Mouse (Mus musculus): ENCODE data around the gene Nfkbil1.

Gene Nfkbil1

DNA sequence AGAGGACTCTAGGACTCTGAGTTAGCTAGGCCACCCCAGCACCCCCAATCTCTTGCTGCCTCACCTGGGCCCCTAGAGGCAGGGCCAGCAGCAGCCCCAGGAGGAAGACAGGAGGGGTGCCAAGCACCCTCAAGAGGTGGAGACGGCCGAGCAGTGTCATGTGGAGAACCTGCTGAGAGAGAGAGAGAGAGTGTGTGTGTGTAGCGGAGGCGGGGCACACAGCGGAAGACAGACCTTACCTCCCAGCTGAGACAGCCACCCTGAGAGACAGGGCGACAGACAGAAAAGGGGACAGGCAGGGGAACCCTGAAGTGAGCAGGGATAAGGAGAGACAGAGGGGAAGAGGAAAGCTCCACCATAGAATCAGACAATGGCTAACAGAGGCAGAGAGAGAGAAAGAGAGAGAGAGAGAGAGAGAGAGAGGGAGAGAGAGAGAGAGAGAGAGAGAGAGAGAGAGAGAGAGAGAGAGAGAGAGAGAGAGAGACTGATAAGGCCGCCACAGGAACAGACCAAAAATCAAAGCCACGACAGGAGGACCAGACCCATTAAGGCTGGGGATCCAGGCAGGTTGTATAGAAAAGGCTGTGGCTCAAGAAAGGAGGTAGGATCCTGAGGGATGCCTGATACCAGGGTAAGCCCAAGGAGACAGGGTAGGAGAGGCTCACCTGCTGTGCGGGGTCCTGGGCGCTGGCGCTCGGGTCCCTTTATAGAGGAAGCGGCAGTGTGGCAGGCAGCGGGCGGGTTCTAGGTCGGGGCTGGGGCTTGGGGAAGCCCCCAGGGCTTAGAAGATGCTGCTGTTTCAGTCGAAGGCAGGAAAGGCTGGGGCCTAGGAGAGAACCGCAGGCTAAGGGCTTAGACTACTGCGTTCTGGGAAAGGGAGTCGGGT lies 30.9 kb downstream of the Nfkbil1 start, which contains the start of gene Lta:
TSS of gene Lta (minus strand) at position 858 of the 886 bp plus-strand sequence.
- DNase-seq (ENCODE audit: low spot score in 2 of 2) = no peak

DNA sequence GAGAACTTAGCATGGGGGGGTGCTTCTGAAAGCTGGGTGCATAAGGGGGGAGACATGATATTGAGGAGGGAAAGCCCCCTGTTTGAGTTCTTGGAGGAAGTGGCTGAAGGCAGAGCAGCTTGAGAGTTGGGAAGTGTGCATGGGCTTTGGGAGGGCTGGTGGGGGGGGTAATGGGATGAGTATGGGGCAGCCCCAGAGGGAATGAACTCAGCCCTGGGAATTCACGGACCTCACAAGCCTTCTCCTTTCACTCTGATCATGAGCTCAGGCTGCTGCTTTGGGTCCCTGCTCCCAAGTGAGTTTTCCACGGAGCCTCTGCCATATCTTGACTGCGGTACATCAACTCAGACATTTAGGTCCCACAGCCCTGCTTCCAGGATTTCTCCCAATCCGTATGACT lies 33.1 kb downstream of the Nfkbil1 start:
- no peak for DNase-seq (ENCODE audit: low spot score in 2 of 2)

DNA sequence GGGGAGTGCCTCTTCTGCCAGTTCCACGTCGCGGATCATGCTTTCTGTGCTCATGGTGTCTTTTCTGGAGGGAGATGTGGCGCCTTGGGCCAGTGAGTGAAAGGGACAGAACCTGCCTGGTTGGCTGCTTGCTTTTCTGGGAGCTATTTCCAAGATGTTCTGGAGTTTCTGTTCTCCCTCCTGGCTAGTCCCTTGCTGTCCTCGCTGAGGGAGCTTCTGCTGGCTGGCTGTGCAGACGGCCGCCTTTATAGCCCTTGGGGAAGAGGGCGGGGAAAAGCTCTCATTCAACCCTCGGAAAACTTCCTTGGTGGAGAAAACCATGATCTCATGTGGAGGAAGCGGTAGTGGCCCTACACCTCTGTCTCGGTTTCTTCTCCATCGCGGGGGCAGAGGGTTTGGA lies 33.8 kb downstream of the Nfkbil1 start, which contains the start of gene Tnf:
TSS of gene Tnf (minus strand) at position 221 of the 400 bp plus-strand sequence.
- peak in 1 of 2 experiments; percentile 21 for DNase-seq (ENCODE audit: low spot score in 2 of 2)

DNA sequence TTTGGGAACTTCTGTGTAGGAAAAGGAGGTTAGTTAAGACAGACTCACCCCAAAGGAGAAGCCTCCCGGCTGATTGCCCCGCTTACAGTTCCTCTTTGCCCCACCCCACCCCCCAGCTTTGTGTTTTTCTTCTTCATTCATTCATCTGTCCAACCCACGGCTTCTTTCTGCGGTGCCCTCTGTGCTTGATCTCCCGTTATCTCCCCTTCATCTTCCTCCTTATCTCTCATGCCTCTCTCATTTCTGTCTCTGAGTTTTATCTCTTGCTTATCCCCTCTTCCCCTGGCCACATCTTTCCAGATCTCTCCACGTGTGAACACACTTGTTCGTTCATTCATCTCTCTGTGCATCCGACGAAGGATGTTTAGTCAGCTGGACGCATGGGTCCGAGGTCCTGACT lies 34.5 kb downstream of the Nfkbil1 start:
- no peak for DNase-seq (ENCODE audit: low spot score in 2 of 2)

GRCm38 (mm10) chr17:35200398-35200797 lies 35.2 kb downstream of the Nfkbil1 start:
- DNase-seq (ENCODE audit: low spot score in 2 of 2) = no peak

GRCm38 (mm10) chr17:35198946-35199345 lies 36.6 kb downstream of the Nfkbil1 start:
- no peak for DNase-seq (ENCODE audit: low spot score in 2 of 2)

GRCm38 (mm10) chr17:35198029-35198428 lies 37.6 kb downstream of the Nfkbil1 start:
- no peak for DNase-seq (ENCODE audit: low spot score in 2 of 2)

DNA sequence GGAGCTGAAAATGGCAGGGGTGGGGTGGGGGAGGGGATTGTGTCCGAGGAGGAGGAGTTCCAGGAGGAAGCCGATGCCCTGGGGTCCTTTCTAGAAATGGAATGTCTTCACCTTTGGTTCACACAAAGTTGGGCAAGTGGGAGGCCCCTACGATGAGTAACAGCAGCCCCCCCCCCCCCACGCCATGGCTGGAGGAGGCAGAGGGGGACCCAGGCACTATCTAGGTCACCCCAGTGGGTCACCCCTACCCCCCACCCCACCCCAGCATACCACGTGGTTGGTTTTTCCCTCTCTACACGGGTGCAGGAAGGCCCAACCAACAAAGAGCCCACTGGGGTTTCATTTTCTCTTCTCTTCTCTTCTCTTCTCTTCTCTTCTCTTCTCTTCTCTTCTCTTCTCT lies 38.5 kb downstream of the Nfkbil1 start:
- no peak for DNase-seq (ENCODE audit: low spot score in 2 of 2)

DNA sequence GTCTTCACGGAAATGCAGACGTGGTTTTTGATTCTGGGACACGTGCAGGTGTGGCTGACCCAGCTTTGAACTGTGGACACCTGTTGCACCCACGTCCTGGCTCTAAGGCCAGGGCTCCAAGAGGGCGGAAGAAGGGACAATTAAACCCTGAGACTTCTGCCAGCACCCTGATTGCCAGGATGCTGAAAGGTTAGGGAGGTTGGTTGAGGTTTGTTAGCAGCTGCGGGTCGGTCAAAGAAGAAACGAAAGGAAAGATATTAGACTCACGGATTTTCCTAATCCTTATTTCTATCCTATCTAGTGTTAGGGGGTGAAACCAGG lies 39.3 kb downstream of the Nfkbil1 start:
- no peak for DNase-seq (ENCODE audit: low spot score in 2 of 2)

DNA sequence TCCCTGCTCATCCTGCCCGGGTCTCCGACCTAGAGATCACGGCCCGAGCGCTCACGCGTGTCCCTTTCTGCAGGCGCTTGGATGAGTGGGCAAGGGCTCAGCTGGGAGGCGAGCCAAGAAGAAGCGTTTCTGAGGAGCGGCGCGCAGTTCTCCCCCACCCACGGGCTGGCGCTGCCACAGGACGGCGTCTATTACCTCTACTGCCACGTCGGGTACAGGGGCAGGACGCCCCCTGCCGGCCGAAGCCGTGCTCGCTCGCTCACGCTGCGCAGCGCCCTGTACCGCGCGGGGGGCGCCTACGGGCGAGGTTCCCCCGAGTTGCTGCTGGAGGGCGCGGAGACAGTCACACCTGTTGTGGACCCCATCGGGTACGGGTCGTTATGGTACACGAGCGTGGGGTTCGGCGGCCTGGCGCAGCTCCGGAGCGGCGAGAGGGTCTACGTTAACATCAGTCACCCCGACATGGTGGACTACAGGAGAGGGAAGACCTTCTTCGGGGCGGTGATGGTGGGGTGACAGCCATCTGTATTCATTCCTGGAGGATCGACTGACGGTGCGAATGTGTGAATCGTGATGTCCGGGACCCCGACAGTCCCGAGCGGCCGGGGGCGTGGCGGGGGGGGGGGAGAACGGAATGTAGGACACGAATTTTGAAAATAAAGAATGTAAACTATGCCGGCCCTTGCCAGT lies 39.8 kb downstream of the Nfkbil1 start:
- peak in 1 of 2 experiments; percentile 82 for DNase-seq (ENCODE audit: low spot score in 2 of 2)

- DNase-seq (ENCODE audit: low spot score in 2 of 2) = no peak
Measured at GRCm38 (mm10) chr17:35194844-35195630, 40.6 kb downstream of the Nfkbil1 start.

DNA sequence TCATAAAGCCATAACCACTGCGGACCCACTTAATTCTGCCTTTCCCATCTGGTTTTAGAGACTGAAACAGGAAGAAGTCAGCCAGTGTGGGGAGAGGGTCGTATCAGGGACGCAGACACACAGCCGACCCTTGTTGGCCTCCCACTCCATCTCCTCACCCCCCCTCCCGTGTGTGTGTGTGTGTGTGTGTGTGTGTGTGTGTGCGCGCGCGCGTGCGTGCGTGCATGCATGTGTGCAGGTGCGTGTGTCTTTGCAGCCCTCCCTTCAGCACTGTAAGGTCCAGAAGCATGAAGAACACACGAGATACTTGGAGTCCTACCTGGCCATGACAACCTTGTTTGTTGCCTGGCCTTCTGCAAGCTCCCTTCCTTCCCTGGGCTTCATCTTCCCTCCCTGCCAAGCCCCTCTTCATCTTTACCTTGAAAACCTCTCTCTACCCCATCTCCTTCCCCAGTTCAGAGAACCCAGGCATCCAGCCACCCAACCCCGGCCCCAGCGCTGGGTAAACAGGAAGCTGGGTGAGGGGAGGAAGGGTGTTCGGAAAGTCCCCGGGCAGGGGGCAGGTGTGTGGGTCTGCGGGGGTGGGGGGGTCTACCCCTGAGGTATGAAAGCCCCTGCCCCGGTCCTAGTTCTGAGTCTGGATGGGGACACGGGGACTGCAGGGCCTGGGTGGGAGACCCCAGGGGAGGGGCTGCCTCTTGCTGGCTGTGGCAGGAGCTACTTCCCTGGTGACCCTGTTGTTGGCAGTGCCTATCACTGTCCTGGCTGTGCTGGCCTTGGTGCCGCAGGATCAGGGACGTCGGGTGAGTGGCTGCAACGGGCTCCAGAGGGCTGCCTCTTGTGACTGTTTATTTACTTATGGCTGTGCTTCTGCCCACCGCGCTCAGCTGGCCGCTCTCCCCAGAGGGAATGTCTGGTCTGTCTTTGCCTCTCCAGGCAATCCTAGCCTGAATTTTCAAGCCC lies 41.4 kb downstream of the Nfkbil1 start, which contains the start of gene Ltb:
TSS of gene Ltb (plus strand) at position 559 of the 963 bp plus-strand sequence.
- DNase-seq (ENCODE audit: low spot score in 2 of 2) = no peak

- DNase-seq (ENCODE audit: low spot score in 2 of 2) = no peak
Measured at GRCm38 (mm10) chr17:35192924-35193323, 42.7 kb downstream of the Nfkbil1 start.

GRCm38 (mm10) chr17:35191723-35192122 lies 43.9 kb downstream of the Nfkbil1 start:
- DNase-seq (ENCODE audit: low spot score in 2 of 2) = no peak

DNA sequence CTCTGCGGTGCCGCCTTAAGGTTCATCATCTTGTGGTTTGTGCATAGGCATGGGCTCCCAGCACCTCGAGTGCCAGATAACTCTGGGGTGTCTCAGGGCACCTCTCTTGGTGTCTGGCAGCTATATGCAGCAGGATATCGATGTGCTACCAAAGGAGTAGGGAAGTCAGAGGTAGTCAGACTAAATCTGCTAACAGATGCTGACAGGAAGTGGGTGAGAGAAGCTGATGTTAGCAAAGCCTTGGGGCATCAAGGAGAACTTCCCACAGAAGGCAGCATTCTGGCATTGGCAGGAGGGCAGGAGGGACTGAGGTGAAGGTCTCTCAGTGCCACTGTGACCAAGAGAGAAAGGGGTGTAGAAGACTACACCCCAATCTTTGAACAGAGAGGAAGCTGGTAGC lies 45.5 kb downstream of the Nfkbil1 start:
- DNase-seq (ENCODE audit: low spot score in 2 of 2) = no peak

DNA sequence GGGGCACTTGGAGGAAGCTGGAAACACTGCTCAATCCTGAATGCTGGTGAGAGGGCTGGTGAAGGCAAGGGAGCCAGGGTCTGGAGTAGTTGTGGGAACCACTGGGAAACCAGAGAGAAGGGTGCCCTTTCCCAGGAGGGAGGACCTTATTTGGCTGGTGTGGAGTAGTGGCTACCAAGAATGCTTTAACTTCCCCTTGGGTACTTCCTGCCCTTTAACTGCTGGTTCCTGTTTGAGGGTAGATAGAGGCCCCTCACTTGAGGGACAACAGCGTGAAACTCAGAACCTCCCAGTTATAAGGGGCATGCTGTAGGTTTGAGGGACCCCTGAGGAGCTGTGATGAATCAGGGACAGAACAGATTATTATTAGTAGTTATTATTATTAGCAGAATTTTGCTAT lies 46.4 kb downstream of the Nfkbil1 start:
- no peak for DNase-seq (ENCODE audit: low spot score in 2 of 2)

- DNase-seq (ENCODE audit: low spot score in 2 of 2) = no peak
Measured at GRCm38 (mm10) chr17:35187959-35188610, 47.5 kb downstream of the Nfkbil1 start, which contains the start of gene Lst1. Lst1 (minus strand) TSS chr17:35188439.

DNA sequence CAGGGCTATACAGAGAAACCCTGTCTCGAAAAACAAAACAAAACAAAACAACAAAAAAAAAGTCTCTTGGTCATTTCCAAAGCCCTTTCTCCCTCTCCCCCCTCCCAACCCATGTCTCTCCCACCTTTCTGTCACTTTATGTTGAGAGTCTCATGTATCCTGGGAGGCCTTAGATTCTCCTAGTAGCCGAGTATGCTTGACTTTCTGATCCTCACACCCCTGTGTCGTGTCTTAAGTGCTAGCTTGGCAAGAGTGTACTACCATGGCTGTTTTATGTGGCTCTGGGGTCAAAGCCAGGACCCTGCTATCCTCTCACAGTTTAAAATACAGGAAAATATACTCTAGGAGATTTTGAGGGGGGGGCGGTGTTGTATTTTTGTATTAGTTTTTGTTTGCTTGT lies 48.2 kb downstream of the Nfkbil1 start:
- no peak for DNase-seq (ENCODE audit: low spot score in 2 of 2)

GRCm38 (mm10) chr17:35186681-35187080 lies 48.9 kb downstream of the Nfkbil1 start:
- DNase-seq (ENCODE audit: low spot score in 2 of 2) = no peak

Data from left cerebral cortex, adult 9 months (tissue).